Mouse (Mus musculus) brown adipose tissue, adult 24 weeks (tissue): ENCODE results near the gene Fh1. TPM values are rescaled to one million over a fixed set of nuclear protein-coding genes. Genes with fewer than 3 reads are reported as not detected.

Experiments
- polyA plus RNA-seq: library from polyadenylated mRNA; stranded (reverse); fragments of >200 nt; gene quantifications from 2 replicates; pipeline ENCODE4 v1.2.4, GENCODE M21; 2012; ENCODE audit not compliant: missing spikeins, insufficient read depth, insufficient read length

The Fh1 gene
- polyA plus RNA-seq, 1 experiment: 1,161 TPM

Other genes starting within 250 kb of the Fh1 start
- 47.4 and 49.8 TPM in 2 replicates for gene Rgs7, start 133.1 kb downstream of the Fh1 start, polyA plus RNA-seq
- gene Kmo, start 5.3 kb downstream of the Fh1 start, polyA plus RNA-seq: 2.0 TPM in 1 of 2 replicates, not detected in the other
- 1.7 and 1.8 TPM in 2 replicates for gene Opn3, start 67.1 kb upstream of the Fh1 start, polyA plus RNA-seq
- gene Chml, start 67.3 kb upstream of the Fh1 start, polyA plus RNA-seq: 2.4 and 2.9 TPM in 2 replicates
- gene Wdr64, start 73.0 kb upstream of the Fh1 start, polyA plus RNA-seq: not detected in 2 replicates